Mouse (Mus musculus) midbrain, embryonic 12.5 days (tissue): ENCODE results near the gene Fam221b. TPM values are rescaled to one million over a fixed set of nuclear protein-coding genes. Genes with fewer than 3 reads are reported as not detected.
A peak's percentile ranks its signal among the peaks of the same experiment; 100 is the strongest.

Experiments used
- ATAC-seq: fragments of 200-750 bp; cut with Nextera tagmentation; 2 replicates; pipeline ENCODE4 v1.8.0; 2017; ENCODE audit warnings: low read depth, moderate TSS enrichment, moderate library complexity; ENCODE audit not compliant: low FRiP score
- H3K27ac ChIP-seq: fragments of 300-500 bp; sonication (generic); replicated peaks from 2 replicates; pipeline ENCODE4 v1.5.1; 2016; ENCODE audit warnings: mild to moderate bottlenecking
- H3K27me3 ChIP-seq: fragments of 300-500 bp; sonication (generic); 2 replicates; pipeline ENCODE4 v1.6.1; 2016; ENCODE audit warnings: mild to moderate bottlenecking
- H3K36me3 ChIP-seq: fragments of 300-500 bp; sonication (generic); 2 replicates; pipeline ENCODE4 v1.6.1; 2016
- H3K4me1 ChIP-seq: fragments of 300-500 bp; sonication (generic); 2 replicates; pipeline ENCODE4 v1.6.1; 2016
- H3K4me2 ChIP-seq: fragments of 300-500 bp; sonication (generic); replicated peaks from 2 replicates; pipeline ENCODE4 v1.6.1; 2016; ENCODE audit warnings: mild to moderate bottlenecking, moderate library complexity
- H3K4me3 ChIP-seq: fragments of 300-500 bp; sonication (generic); 2 replicates; pipeline ENCODE4 v1.5.1; 2016; ENCODE audit warnings: mild to moderate bottlenecking
- H3K9ac ChIP-seq: fragments of 300-500 bp; sonication (generic); replicated peaks from 2 replicates; pipeline ENCODE4 v1.6.1; 2016; ENCODE audit warnings: mild to moderate bottlenecking, moderate library complexity
- H3K9me3 ChIP-seq: fragments of 300-500 bp; sonication (generic); 2 replicates; pipeline ENCODE4 v1.6.1; 2016; ENCODE audit warnings: mild to moderate bottlenecking
- WGBS: fragments of 180-500 bp; shearing (Covaris S2); methylation state at CpG from one replicate; pipeline ENCODE4 v1.1.7; 2016; 5-methylcytosine and 5-hydroxymethylcytosine counted together
- polyA plus RNA-seq: library from polyadenylated mRNA; unstranded; fragments of >200 nt; fragmentation: Nextera tagmentation; extraction: Ambion mirVana; gene quantifications from 2 replicates; pipeline ENCODE4 v1.2.1, GENCODE M21; 2016

Gene Fam221b
- polyA plus RNA-seq, 1 experiment from 2014 or later = 2.8 TPM

DNA sequence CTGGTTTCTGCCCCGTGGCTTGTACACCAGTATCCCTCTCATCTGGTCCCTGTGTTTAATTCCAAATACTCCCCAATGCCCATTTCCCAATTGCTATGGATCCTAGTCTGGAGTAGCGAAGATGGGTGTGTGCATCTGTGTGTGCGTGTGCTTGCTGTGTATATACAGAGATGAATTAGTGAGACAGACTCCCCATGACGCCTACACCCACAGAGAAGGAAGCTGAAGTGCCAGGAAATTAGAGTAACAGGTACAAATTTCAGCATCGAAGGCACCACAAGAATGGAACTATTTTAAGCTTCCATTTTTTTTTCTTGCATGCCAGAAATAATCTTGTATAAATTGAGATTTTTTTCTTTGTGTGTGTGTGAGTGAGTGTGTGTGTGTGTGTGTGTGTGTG lies 22.1 kb upstream of the Fam221b start:
- ATAC-seq = no peak
- 83% methylated on average over 5 of the region's 5 CpGs for WGBS
- no peak overlapping the region for H3K4me3 ChIP-seq
- H3K36me3 ChIP-seq = peaks cover 41% of the 10 kb centered on the region
- H3K27ac ChIP-seq = no peak overlapping the region
- H3K27me3 ChIP-seq = no peaks in the 10 kb centered on the region
- no peaks in the 10 kb centered on the region for H3K4me1 ChIP-seq
- no peaks in the 10 kb centered on the region for H3K9me3 ChIP-seq
- no peak overlapping the region for H3K9ac ChIP-seq
- no peak overlapping the region for H3K4me2 ChIP-seq

DNA sequence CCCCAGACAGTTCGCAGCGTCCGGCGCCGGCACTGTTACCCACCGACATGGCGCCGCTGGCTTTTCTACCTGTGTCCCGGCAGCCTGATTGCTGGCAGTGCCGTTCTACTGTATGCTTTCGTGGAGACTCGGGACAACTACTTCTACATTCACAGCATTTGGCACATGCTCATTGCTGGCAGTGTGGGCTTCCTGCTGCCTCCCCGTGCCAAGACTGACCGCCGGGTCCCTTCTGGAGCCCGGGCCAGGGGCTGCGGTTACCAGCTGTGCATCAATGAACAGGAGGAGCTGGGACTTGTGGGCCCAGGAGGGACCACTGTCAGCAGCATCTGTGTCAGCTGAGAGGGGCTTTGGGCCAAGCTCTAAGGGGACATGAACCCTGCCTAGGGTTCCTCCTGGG lies 21.1 kb upstream of the Fam221b start:
- ATAC-seq = no peak

DNA sequence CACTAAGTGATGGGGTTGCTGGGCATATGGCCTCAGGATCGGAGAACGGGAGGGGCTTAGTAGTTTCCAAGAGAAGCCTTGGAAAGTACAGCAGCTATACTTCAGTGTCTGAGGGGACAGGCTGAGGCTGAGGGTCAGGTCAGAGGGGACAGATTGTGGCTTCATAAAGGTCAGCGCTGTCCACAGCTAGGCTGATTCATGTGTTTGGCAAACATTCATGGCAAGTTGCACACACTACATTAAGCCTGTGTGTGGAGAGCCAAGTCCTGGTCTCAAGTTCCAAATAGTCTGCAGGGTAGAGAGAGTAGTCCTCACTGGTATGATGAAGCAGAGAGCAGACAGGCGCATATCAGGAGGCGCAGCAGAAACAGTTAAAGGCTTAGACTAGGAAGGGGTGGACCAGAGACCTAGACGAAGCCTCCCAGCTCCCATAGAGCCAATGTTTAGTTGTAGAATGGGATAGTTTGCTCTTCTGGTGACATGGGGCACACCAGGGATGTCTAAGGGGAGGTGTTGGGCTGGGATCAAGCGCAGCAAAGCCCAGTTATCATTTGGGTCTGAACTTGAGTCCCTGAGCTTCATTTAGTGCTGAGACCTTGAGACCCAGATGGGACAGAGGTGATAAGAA lies 10.6 kb upstream of the Fam221b start:
- H3K4me2 ChIP-seq = no peak overlapping the region
- no peak overlapping the region for H3K9ac ChIP-seq
- no peaks in the 10 kb centered on the region for H3K9me3 ChIP-seq
- no peak overlapping the region for H3K4me3 ChIP-seq
- no peak overlapping the region for H3K27ac ChIP-seq
- no peaks in the 10 kb centered on the region for H3K27me3 ChIP-seq
- 86% methylated on average over 7 of the region's 7 CpGs for WGBS
- H3K36me3 ChIP-seq = peaks cover 90% of the 10 kb centered on the region
- ATAC-seq = no peak
- H3K4me1 ChIP-seq = no peaks in the 10 kb centered on the region

More for the DNA sequence above, 21.1 kb upstream of the Fam221b start:
- Histone ChIP-seq H3K9ac (no peak overlapping the region), H3K27me3 (no peaks in the 10 kb centered on the region), H3K36me3 (peaks cover 52% of the 10 kb centered on the region), H3K9me3 (no peaks in the 10 kb centered on the region), H3K27ac (no peak overlapping the region), H3K4me1 (no peaks in the 10 kb centered on the region), H3K4me3 (no peak overlapping the region), H3K4me2 (no peak overlapping the region)
- 93% methylated on average over 17 of the region's 17 CpGs for WGBS

DNA sequence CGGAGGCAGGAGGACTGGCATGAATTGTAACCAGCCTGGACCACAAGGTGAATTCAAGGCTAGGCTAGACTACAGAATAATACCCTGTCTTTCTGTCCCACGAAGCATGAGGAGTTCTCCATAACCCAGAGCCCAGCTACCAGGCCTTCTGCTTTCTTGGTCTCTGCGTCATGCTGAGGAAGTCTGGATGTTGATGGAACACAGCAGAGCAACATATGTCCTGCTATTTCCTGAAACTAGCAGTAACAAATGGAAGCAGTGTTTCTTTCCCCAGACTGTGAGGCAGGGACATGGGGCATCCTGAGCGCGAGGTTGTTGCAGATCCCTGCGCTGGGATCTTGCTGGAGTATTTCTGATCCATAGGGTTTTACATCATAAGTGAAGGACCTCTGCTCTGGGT lies 9.6 kb upstream of the Fam221b start:
- H3K27me3 ChIP-seq = no peaks in the 10 kb centered on the region
- peaks cover 89% of the 10 kb centered on the region for H3K36me3 ChIP-seq
- H3K4me2 ChIP-seq = no peak overlapping the region
- ATAC-seq = no peak
- no peak overlapping the region for H3K4me3 ChIP-seq
- H3K27ac ChIP-seq = no peak overlapping the region
- no peaks in the 10 kb centered on the region for H3K4me1 ChIP-seq
- no peak overlapping the region for H3K9ac ChIP-seq
- 84% methylated on average over 6 of the region's 6 CpGs for WGBS
- H3K9me3 ChIP-seq = no peaks in the 10 kb centered on the region

DNA sequence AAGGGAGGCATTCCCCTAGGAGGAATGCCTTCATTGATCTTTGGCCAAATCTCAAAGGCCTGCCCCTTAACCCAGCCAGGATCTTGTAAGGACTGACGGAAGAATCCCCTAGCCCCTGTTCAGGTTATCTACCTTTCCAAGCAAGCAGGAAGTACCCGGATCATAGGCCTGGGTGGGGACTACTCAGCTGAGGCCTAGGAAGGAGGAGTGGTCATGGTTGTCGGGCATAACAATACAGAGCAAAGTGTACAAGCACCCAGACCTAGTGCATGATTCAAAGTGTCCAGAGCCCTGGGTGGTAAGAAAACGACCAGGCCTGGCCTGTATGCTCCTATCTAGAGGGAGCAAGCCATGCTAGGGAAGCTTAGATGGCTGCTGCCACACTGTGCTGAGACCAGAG lies 6.7 kb upstream of the Fam221b start:
- ATAC-seq = no peak
- Histone ChIP-seq H3K4me2 (no peak overlapping the region), H3K27me3 (no peaks in the 10 kb centered on the region), H3K9ac (no peak overlapping the region), H3K36me3 (peaks cover 66% of the 10 kb centered on the region), H3K4me3 (no peak overlapping the region), H3K27ac (no peak overlapping the region), H3K4me1 (peaks cover 23% of the 10 kb centered on the region), H3K9me3 (no peaks in the 10 kb centered on the region)
- WGBS = 82% methylated on average over 4 of the region's 4 CpGs

DNA sequence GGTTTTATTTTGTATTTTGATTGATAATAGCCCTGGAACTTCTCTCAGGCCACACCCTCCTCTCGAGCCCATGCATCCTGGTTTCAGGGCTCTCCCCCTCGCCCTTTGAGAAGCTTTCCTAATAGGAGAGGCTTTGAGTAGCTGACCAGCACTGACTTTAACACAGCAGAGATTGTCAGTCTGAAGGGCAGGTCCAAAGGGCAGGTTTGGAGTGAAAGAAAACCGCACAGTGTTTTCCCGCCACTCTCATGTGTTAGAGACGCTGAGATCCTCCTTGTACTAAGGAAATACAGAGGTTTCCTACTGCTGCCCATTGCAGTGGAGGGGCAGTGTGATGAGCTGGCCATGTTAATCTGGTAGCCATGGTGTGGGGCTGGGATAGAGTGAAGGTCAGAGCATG lies 6.0 kb upstream of the Fam221b start:
- WGBS = 81% methylated on average over 5 of the region's 5 CpGs
- no peak overlapping the region for H3K9ac ChIP-seq
- no peaks in the 10 kb centered on the region for H3K27me3 ChIP-seq
- peaks cover 59% of the 10 kb centered on the region for H3K36me3 ChIP-seq
- no peak overlapping the region for H3K4me3 ChIP-seq
- no peaks in the 10 kb centered on the region for H3K9me3 ChIP-seq
- H3K4me1 ChIP-seq = peaks cover 28% of the 10 kb centered on the region
- H3K4me2 ChIP-seq = no peak overlapping the region
- no peak for ATAC-seq
- no peak overlapping the region for H3K27ac ChIP-seq

DNA sequence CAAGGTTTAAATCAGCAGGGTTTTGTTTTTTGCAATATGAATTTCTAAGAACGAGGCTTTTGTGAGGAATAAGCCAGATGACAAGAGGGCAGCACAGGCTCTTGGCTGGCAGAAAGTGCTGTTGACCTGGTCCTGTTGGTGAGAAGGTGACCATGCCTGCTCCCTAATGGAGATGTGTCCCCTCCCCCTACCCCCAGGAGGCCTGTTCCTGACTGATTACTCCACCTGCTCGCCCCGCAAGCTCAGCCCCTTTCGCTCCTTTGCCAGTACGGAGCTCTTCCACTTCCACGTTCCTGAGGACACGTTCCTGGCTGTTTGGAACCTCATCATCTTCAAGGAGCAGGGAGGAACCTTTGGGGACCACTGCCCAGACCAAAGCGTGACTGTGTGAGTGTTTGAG lies 4.8 kb upstream of the Fam221b start:
- H3K4me2 ChIP-seq = no peak overlapping the region
- no peak for ATAC-seq
- H3K27me3 ChIP-seq = no peaks in the 10 kb centered on the region
- H3K9me3 ChIP-seq = no peaks in the 10 kb centered on the region
- H3K36me3 ChIP-seq = peaks cover 46% of the 10 kb centered on the region
- WGBS = 80% methylated on average over 8 of the region's 8 CpGs
- H3K4me3 ChIP-seq = no peak overlapping the region
- peaks cover 35% of the 10 kb centered on the region for H3K4me1 ChIP-seq
- no peak overlapping the region for H3K27ac ChIP-seq
- no peak overlapping the region for H3K9ac ChIP-seq

DNA sequence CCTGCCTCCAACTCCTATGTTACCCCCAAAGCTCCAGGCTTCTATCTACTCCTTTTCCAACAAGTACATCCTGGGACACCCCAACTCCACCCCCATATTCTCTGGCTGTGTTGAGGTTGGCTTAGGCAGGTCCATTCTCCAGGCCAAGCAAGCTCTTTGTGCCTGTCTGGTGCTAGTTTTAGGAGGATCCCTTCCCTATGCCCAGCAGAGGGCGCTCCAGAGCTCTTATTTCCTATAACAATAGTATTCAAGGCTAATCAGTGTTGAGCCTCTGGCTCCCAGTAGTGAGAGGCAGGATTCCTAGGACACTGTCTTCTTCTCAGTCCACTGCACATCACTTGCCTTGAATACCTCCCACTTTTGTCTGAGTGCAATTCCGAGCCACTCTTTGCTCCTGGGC lies 3.1 kb upstream of the Fam221b start:
- peak; percentile 24 for ATAC-seq
- Histone ChIP-seq H3K36me3 (peaks cover 30% of the 10 kb centered on the region), H3K9ac (no peak overlapping the region), H3K4me3 (no peak overlapping the region), H3K9me3 (no peaks in the 10 kb centered on the region), H3K27me3 (peaks cover 13% of the 10 kb centered on the region), H3K4me2 (peak overlapping the region; percentile 31), H3K27ac (no peak overlapping the region), H3K4me1 (peaks cover 39% of the 10 kb centered on the region)
- 2% methylated on average over 2 of the region's 2 CpGs for WGBS

DNA sequence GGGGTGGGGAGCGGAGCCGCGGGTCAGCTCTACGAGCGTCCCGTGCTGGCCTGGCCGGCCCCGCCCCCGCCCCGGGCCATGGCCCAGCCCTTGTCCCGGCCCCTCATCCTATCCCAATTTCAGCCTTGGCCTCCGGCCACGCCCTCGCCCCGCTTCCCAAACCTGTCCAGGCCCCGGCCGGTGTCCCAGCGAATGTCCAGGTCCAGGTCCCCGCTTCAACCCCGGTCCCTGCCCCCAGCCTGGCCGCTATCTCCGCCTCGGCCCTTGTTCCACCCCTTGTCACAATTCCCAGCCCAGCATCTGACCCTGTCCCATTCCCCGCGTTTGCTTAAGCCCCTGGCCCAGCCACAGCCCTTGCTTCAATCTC lies 466 bp upstream of the Fam221b start:
- Histone ChIP-seq H3K36me3 (peaks cover 5% of the 10 kb centered on the region), H3K27me3 (peaks cover 32% of the 10 kb centered on the region), H3K4me3 (peak overlapping the region; percentile 79), H3K9ac (peak overlapping the region; percentile 88), H3K4me2 (peak overlapping the region; percentile 72), H3K9me3 (no peaks in the 10 kb centered on the region), H3K27ac (peak overlapping the region; percentile 70), H3K4me1 (peaks cover 39% of the 10 kb centered on the region)
- WGBS = under 1% methylated on average over 25 of the region's 25 CpGs
- ATAC-seq = peak; percentile 79

DNA sequence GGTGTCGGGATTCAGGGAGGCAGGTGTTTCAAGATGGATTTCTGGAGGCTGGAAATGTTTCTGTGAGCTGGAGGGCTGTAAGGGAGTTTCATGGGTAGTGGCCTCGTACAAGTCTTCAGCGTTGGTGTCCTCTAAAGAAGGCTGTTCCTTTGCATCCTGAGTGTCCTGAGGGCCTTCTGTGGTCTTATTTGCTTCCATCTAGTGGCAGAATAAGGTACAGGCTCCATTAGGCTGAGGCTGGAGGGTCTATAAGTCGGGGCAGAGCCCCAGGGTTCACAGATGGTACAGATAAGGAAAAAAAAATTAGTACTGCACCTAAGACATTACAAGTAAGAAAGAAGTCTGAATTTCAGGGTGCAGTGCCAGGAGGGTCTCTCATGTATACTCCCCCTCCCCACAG lies 2.5 kb downstream of the Fam221b start:
- H3K4me1 ChIP-seq = peaks cover 24% of the 10 kb centered on the region
- WGBS = 28% methylated on average over 4 of the region's 4 CpGs
- H3K27me3 ChIP-seq = peaks cover 53% of the 10 kb centered on the region
- H3K4me2 ChIP-seq = no peak overlapping the region
- no peak overlapping the region for H3K9ac ChIP-seq
- H3K9me3 ChIP-seq = no peaks in the 10 kb centered on the region
- no peaks in the 10 kb centered on the region for H3K36me3 ChIP-seq
- H3K4me3 ChIP-seq = no peak overlapping the region
- no peak overlapping the region for H3K27ac ChIP-seq
- ATAC-seq = no peak

DNA sequence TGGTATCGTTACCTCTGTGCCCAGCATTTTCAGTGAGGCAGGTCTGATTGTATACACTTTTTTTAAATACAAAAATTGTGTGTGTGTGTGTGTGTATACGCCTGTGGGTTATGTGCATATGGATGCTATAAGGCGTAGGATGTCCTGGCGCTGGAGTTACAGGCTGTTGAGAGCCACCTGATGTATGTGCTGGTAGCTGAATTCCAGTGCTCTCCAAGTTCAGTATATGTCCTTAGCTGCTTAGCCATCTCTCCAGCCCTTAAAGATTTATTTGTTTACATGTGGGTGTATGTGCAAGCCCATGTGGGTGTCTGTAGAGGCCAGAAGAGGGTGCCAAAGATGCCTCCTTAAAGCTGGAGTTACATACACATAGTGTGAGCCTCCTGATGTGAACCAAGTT lies 11.8 kb downstream of the Fam221b start:
- H3K36me3 ChIP-seq = no peaks in the 10 kb centered on the region
- peak overlapping the region; percentile 85 for H3K4me2 ChIP-seq
- peaks cover 12% of the 10 kb centered on the region for H3K27me3 ChIP-seq
- peaks cover 16% of the 10 kb centered on the region for H3K4me1 ChIP-seq
- H3K27ac ChIP-seq = no peak overlapping the region
- H3K9ac ChIP-seq = no peak overlapping the region
- no peaks in the 10 kb centered on the region for H3K9me3 ChIP-seq
- no peak for ATAC-seq
- peak overlapping the region; percentile 78 for H3K4me3 ChIP-seq
- 63% methylated on average over 4 of the region's 4 CpGs for WGBS

DNA sequence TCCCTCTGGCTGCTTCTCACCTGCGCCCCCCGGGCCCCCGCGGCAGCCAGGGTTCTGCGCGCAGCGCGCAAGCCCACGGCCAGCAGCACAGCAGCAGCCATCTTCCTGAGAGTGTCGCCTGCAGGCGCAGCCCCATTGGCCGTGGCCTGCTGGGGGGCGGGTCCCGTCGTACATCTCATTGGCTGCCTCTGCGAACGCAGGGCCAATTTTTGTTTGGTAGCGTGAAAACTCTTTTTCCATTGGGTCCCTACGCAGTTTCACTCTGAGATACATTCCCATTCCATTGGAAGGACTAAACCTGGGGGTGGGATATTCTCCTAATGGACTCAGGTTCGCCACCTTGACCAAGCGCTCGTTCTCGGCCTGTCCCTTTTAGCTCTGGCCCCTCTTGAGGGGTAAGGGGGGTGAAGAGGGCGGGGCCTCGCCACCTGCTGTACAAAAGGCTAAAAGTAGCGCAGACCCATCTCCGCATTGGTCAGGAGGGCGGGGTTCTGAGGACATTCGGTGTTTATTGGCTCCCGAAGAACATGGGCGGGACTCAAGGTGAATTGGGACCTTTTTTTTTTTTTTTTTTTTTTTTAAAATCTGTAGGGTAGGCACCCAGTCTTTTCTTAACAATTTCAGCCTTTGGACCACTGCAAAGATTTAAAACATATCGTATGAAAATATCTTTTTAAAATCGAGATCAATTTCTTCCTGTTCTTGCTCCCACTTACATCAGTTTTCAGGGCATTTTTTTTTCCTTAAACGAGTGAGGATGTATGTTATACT lies 12.4 kb downstream of the Fam221b start, which contains the start of gene Hint2:
Hint2 (minus strand) TSS at position 128 of the 771 bp plus-strand sequence.
- H3K27ac ChIP-seq = peak within 1 kb of the TSS; percentile 86
- 1% methylated on average over 29 of the region's 34 CpGs for WGBS
- peaks cover 16% of the 10 kb centered on the region for H3K4me1 ChIP-seq
- ATAC-seq = peak; percentile 99
- peak within 1 kb of the TSS; percentile 85 for H3K4me2 ChIP-seq
- no peaks in the 10 kb centered on the region for H3K9me3 ChIP-seq
- H3K9ac ChIP-seq = peak within 1 kb of the TSS; percentile 69
- H3K36me3 ChIP-seq = peaks cover 2% of the 10 kb centered on the region; the same call in 1 of the 2 replicates
- H3K27me3 ChIP-seq = peaks cover 6% of the 10 kb centered on the region
- H3K4me3 ChIP-seq = peak within 1 kb of the TSS; percentile 78
